Mouse (Mus musculus): ENCODE results near the gene Nrarp. TPM values are rescaled to one million over a fixed set of nuclear protein-coding genes. Genes with fewer than 3 reads are reported as not detected.

The Nrarp gene
- total and polyA plus RNA-seq, 3 experiments, result 0.20 to 3.1 (median 0.35) TPM

DNA sequence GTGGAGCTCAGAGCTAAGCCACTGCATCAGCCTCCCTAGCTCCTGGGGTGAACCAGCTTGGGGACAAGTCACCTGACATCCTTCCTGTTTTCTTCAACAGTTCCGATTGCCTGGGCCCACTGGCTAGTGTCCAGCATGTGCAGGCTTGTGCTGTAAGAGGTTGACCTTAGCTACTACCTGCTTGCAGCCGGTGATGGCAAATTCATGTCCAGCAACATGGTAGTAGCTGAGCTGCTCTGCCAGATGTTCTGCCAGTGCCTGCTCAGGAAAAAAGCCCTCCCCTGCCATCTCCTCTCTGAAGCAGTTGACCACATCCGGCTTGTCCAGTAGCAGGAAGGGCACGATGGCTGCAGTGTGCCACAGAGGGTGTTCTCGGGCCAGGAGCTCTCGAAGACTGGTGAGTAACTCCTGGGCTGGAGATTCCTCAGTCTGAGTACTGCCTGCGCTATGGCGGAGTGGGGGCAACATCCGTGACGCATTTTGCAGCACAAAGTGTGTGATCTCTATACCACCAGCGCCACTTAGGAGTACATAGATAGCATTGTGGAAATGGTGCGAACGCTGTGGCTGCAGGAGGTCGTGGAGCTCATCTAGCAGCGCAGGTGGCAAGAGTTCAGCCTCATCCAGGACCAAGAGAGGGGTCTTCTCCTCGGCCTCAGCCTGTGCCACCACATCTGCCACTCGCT, 14.1 kb downstream of the Nrarp start:
- DNase-seq (ENCODE audit: extremely low read depth), result peak; percentile 48
- no peaks in the 10 kb centered on the region for H3K27me3 ChIP-seq (replicated peaks)
- H3K36me3 ChIP-seq (replicated peaks in 1 of 2; ENCODE audit: control insufficient read depth in 1 of 2, insufficient read depth in 1 of 2, low read length in 1 of 2), result peaks cover 6 to 40% of the 10 kb centered on the region in 2 experiments
- dilution Hi-C loops (cut with MboI; ENCODE audit: extremely low pct_ligation_motif_present, extremely low pct_unique_long_range_greater_than_20kb, low sequenced_read_pairs) (no loop called here), in situ Hi-C loops (cut with MboI; ENCODE audit: low pct_ligation_motif_present, low pct_unique_long_range_greater_than_20kb, low sequenced_read_pairs) (no loop called here)
- peak overlapping the region; percentile 61 to 98 (median 83) for H3K4me3 ChIP-seq (replicated peaks in 1 of 3; ENCODE audit: low read depth in 2 of 3, low read length in 2 of 3, poor library complexity in 1 of 3)
- peak overlapping the region; percentile 99 for H3K4me2 ChIP-seq (ENCODE audit: insufficient read depth, low read depth, poor library complexity, severe bottlenecking)
- TF ChIP-seq ETS1 (conservative IDR thresholded peaks at IDR 0.05; ENCODE audit: low read depth, low read length), result no peak
- no peak for TF ChIP-seq CTCF (conservative IDR thresholded peaks at IDR 0.05 in 1 of 2, IDR thresholded peaks at IDR 0.05 in 1 of 2; ENCODE audit: low read depth in 2 of 2, low read length in 2 of 2)
- 0 out of 2 replicates have a peak, but pooled peaks have one; percentile 24 for TF ChIP-seq CHD2 (IDR thresholded peaks at IDR 0.05; ENCODE audit: low read length)
- no peak for TF ChIP-seq NRF1 (IDR thresholded peaks at IDR 0.05; ENCODE audit: low read depth, low read length)
- TF ChIP-seq JUN (IDR thresholded peaks at IDR 0.05; ENCODE audit: insufficient read depth, low read depth, low read length), result no peak
- 0 out of 2 replicates have a peak, but pooled peaks have one; percentile 38 for TF ChIP-seq ELF1 (IDR thresholded peaks at IDR 0.05; ENCODE audit: low read depth, low read length)
- no peak for TF ChIP-seq MEF2A (IDR thresholded peaks at IDR 0.05; ENCODE audit: borderline replicate concordance, low read depth, low read length)
- peak; percentile 22; the same call in 1 of the 2 replicates for TF ChIP-seq MAZ (IDR thresholded peaks at IDR 0.05; ENCODE audit: low read depth, low read length)
- TF ChIP-seq MYC (IDR thresholded peaks at IDR 0.05; ENCODE audit: low read depth, low read length), result no peak; the same call in 1 of the 2 replicates
- TF ChIP-seq ZMIZ1 (IDR thresholded peaks at IDR 0.05; ENCODE audit: low read depth, low read length), result no peak
- no peak for TF ChIP-seq MAFK (IDR thresholded peaks at IDR 0.05; ENCODE audit: insufficient replicate concordance, low read length)
- TF ChIP-seq NELFE (IDR thresholded peaks at IDR 0.05; ENCODE audit: low read depth, low read length), result peak; percentile 46; the same call in 1 of the 2 replicates
- TF ChIP-seq USF2 (conservative IDR thresholded peaks at IDR 0.05; ENCODE audit: low read depth, low read length), result no peak
- no peak for TF ChIP-seq MAX (IDR thresholded peaks at IDR 0.05; ENCODE audit: low read length)
- no peak for TF ChIP-seq GABPA (IDR thresholded peaks at IDR 0.05; ENCODE audit: insufficient replicate concordance, low read depth, low read length)
- peak; percentile 75 for TF ChIP-seq BHLHE40 (IDR thresholded peaks at IDR 0.05; ENCODE audit: low read depth, low read length)
- no peak for TF ChIP-seq E2F4 (IDR thresholded peaks at IDR 0.05; ENCODE audit: insufficient replicate concordance, low read depth, low read length)
- no peak for TF ChIP-seq HCFC1 (IDR thresholded peaks at IDR 0.05; ENCODE audit: low read depth, low read length)
- TF ChIP-seq EP300 (IDR thresholded peaks at IDR 0.05; ENCODE audit: low read length), result peak; percentile 12; the same call in 1 of the 2 replicates
- no peak for TF ChIP-seq KAT2A (IDR thresholded peaks at IDR 0.05; ENCODE audit: insufficient replicate concordance, low read length)
- TF ChIP-seq TCF12 (IDR thresholded peaks at IDR 0.05; ENCODE audit: low read depth, low read length), result no peak
- TF ChIP-seq MXI1 (IDR thresholded peaks at IDR 0.05; ENCODE audit: low read depth, low read length), result 0 out of 2 replicates have a peak, but pooled peaks have one; percentile 9
- no peak for TF ChIP-seq ZC3H11A (IDR thresholded peaks at IDR 0.05; ENCODE audit: low read depth, low read length)
- TF ChIP-seq RAD21 (IDR thresholded peaks at IDR 0.05; ENCODE audit: low read depth, low read length), result no peak
- TF ChIP-seq UBTF (IDR thresholded peaks at IDR 0.05; ENCODE audit: low read depth, low read length), result no peak
- no peak for TF ChIP-seq POLR2AphosphoS2 (IDR thresholded peaks at IDR 0.05; ENCODE audit: low read depth, low read length)
- TF ChIP-seq SIN3A (IDR thresholded peaks at IDR 0.05; ENCODE audit: low read length), result peak; percentile 52
- 0 out of 2 replicates have a peak, but pooled peaks have one; percentile 40 for TF ChIP-seq CHD1 (IDR thresholded peaks at IDR 0.05; ENCODE audit: low read depth, low read length)
- no peak for TF ChIP-seq PAX5 (IDR thresholded peaks at IDR 0.05; ENCODE audit: low read length)
- no peak for TF ChIP-seq SMC3 (IDR thresholded peaks at IDR 0.05; ENCODE audit: low read depth, low read length)
- no peak for TF ChIP-seq JUND (conservative IDR thresholded peaks at IDR 0.05; ENCODE audit: low read depth, low read length)
- TF ChIP-seq ZNF384 (IDR thresholded peaks at IDR 0.05; ENCODE audit: low read depth, low read length), result no peak
- TF ChIP-seq TBP (conservative IDR thresholded peaks at IDR 0.05; ENCODE audit: low read depth, low read length), result no peak
- TF ChIP-seq IRF4 (IDR thresholded peaks at IDR 0.05; ENCODE audit: low read depth, low read length), result no peak
- TF ChIP-seq USF1 (IDR thresholded peaks at IDR 0.05; ENCODE audit: low read depth, low read length), result no peak; the same call in 1 of the 2 replicates
- peak; percentile 65; the same call in 1 of the 2 replicates for TF ChIP-seq RCOR1 (conservative IDR thresholded peaks at IDR 0.05; ENCODE audit: low read depth, low read length)
- TF ChIP-seq ZKSCAN1 (IDR thresholded peaks at IDR 0.05; ENCODE audit: borderline replicate concordance, low read depth, low read length), result no peak
- peak; percentile 33; the same call in 1 of the 2 replicates for TF ChIP-seq POLR2A (IDR thresholded peaks at IDR 0.05; ENCODE audit: low read depth, low read length)
- H3K27ac ChIP-seq (ENCODE audit: insufficient read depth, low read depth), result peak overlapping the region; percentile 98
- peaks cover 16% of the 10 kb centered on the region for H3K79me2 ChIP-seq (replicated peaks; ENCODE audit: control insufficient read depth, extremely low read depth, insufficient read depth, poor library complexity, severe bottlenecking)
- H3K4me1 ChIP-seq (ENCODE audit: control insufficient read depth in 1 of 2, insufficient read depth in 2 of 2), result peaks cover 14 to 36% of the 10 kb centered on the region in 2 experiments
- H3K9me3 ChIP-seq (replicated peaks; ENCODE audit: low read length), result no peaks in the 10 kb centered on the region
- H3K9ac ChIP-seq (ENCODE audit: insufficient read depth, low read depth), result peak overlapping the region; percentile 84; the same call in 1 of the 2 replicates

Measured in CH12.LX (cell line).